Mouse (Mus musculus) midbrain, postnatal 0 days (tissue): ENCODE measurements around the gene Aacs. TPM values are rescaled to one million over a fixed set of nuclear protein-coding genes. Genes with fewer than 3 reads are reported as not detected.

Source experiments
- ATAC-seq: fragments of 200-750 bp; cut with Nextera tagmentation; 2 replicates; pipeline ENCODE4 v1.8.0; 2017; ENCODE audit warnings: moderate number of reproducible peaks, mild to moderate bottlenecking, moderate TSS enrichment, moderate library complexity; ENCODE audit not compliant: low FRiP score
- DNase-seq: peaks from one replicate; pipeline ENCODE4 v3.0.0-alpha.2; 2015; ENCODE audit warnings: low spot score
- H3K27ac ChIP-seq: fragments of 300-500 bp; sonication (generic); 2 replicates; pipeline ENCODE4 v1.5.1; 2014; ENCODE audit warnings: low read depth, mild to moderate bottlenecking, low read length, mixed read lengths
- H3K27me3 ChIP-seq: fragments of 300-500 bp; sonication (generic); 2 replicates; pipeline ENCODE4 v1.6.1; 2014; ENCODE audit warnings: low read length, control low read depth, mixed read lengths; ENCODE audit not compliant: insufficient read depth
- H3K36me3 ChIP-seq: fragments of 300-500 bp; sonication (generic); 2 replicates; pipeline ENCODE4 v1.6.1; 2014; ENCODE audit warnings: low read length, control low read depth, mixed read lengths; ENCODE audit not compliant: insufficient read depth
- H3K4me1 ChIP-seq: fragments of 300-500 bp; sonication (generic); 2 replicates; pipeline ENCODE4 v1.6.1; 2014; ENCODE audit warnings: mild to moderate bottlenecking, control low read depth, antibody characterized with exemption, low read length, mixed read lengths; ENCODE audit not compliant: insufficient read depth
- H3K4me2 ChIP-seq: fragments of 300-500 bp; sonication (generic); 2 replicates; pipeline ENCODE4 v1.6.1; 2014; ENCODE audit warnings: low read depth, mild to moderate bottlenecking, low read length, mixed read lengths; ENCODE audit not compliant: poor library complexity, severe bottlenecking
- H3K4me3 ChIP-seq: fragments of 300-500 bp; sonication (generic); 2 replicates; pipeline ENCODE4 v1.5.1; 2014; ENCODE audit warnings: low read depth, mild to moderate bottlenecking, low read length, moderate library complexity
- H3K9ac ChIP-seq: fragments of 300-500 bp; sonication (generic); replicated peaks from 2 replicates; pipeline ENCODE4 v1.6.1; 2014; ENCODE audit warnings: mild to moderate bottlenecking, low read length, moderate library complexity, mixed read lengths; ENCODE audit not compliant: poor library complexity, severe bottlenecking
- H3K9me3 ChIP-seq: fragments of 300-500 bp; sonication (generic); 2 replicates; pipeline ENCODE4 v1.6.1; 2016; ENCODE audit warnings: low read length, control low read depth
- CTCF ChIP-seq: IDR thresholded peaks from 2 replicates; pipeline ENCODE4 v1.5.1; 2016; ENCODE audit warnings: antibody characterized with exemption, mild to moderate bottlenecking
- WGBS: fragments of 180-500 bp; shearing (Covaris S2); extraction: QIAGEN DNeasy Blood & Tissue Kit; methylation state at CpG from one replicate; pipeline ENCODE4 v1.1.7; 2014; 5-methylcytosine and 5-hydroxymethylcytosine counted together
- polyA plus RNA-seq: library from polyadenylated mRNA; unstranded; fragments of >200 nt; fragmentation: Nextera tagmentation; extraction: Ambion mirVana; gene quantifications from 2 replicates; pipeline ENCODE4 v1.2.1, GENCODE M21; 2015
- total RNA-seq: library from RNA; depleted of rRNA; stranded (reverse); fragments of >200 nt; gene quantifications from 2 replicates; pipeline ENCODE4 v1.2.3, GENCODE M21; 2014

Aacs gene
- total and polyA plus RNA-seq, 2 experiments from 2014 or later, result 84.8 to 112 TPM

GRCm38 (mm10) chr5:125444554-125444953, 31.1 kb upstream of the Aacs start:
- Histone ChIP-seq H3K4me2 (no peak overlapping the region), H3K36me3 (no peaks in the 10 kb centered on the region), H3K27ac (no peak overlapping the region), H3K4me1 (peaks cover 8% of the 10 kb centered on the region), H3K9me3 (no peaks in the 10 kb centered on the region), H3K4me3 (no peak overlapping the region), H3K27me3 (no peaks in the 10 kb centered on the region), H3K9ac (no peak overlapping the region)
- no peak for ATAC-seq
- no peak for DNase-seq
- 80% methylated on average over 4 of the region's 4 CpGs for WGBS
- TF ChIP-seq CTCF, result no peak

- peaks cover 8% of the 10 kb centered on the region for H3K4me1 ChIP-seq
- H3K27me3 ChIP-seq, result no peaks in the 10 kb centered on the region
- 63% methylated on average over 7 of the region's 7 CpGs for WGBS
- no peak overlapping the region for H3K9ac ChIP-seq
- H3K4me3 ChIP-seq, result no peak overlapping the region
- H3K27ac ChIP-seq, result no peak overlapping the region
- DNase-seq, result no peak
- H3K4me2 ChIP-seq, result no peak overlapping the region
- no peaks in the 10 kb centered on the region for H3K36me3 ChIP-seq
- no peak for TF ChIP-seq CTCF
- no peaks in the 10 kb centered on the region for H3K9me3 ChIP-seq
- no peak for ATAC-seq
These were observed 29.3 kb upstream of the Aacs start for GRCm38 (mm10) chr5:125446344-125446743.

GRCm38 (mm10) chr5:125448026-125448425, 27.6 kb upstream of the Aacs start:
- DNase-seq (no peak), ATAC-seq (no peak)
- H3K4me2 ChIP-seq, result no peak overlapping the region
- no peaks in the 10 kb centered on the region for H3K27me3 ChIP-seq
- peaks cover 11% of the 10 kb centered on the region; the same call in 1 of the 2 replicates for H3K36me3 ChIP-seq
- H3K9me3 ChIP-seq, result no peaks in the 10 kb centered on the region
- no peaks in the 10 kb centered on the region for H3K4me1 ChIP-seq
- TF ChIP-seq CTCF, result no peak
- 80% methylated on average over 3 of the region's 3 CpGs for WGBS
- no peak overlapping the region for H3K9ac ChIP-seq
- H3K4me3 ChIP-seq, result no peak overlapping the region
- H3K27ac ChIP-seq, result no peak overlapping the region

- Histone ChIP-seq H3K27ac (no peak overlapping the region), H3K4me1 (no peaks in the 10 kb centered on the region), H3K9ac (no peak overlapping the region), H3K36me3 (peaks cover 14% of the 10 kb centered on the region; the same call in 1 of the 2 replicates), H3K4me2 (no peak overlapping the region), H3K4me3 (no peak overlapping the region), H3K27me3 (no peaks in the 10 kb centered on the region), H3K9me3 (no peaks in the 10 kb centered on the region)
- WGBS, result 96% methylated on average over 4 of the region's 4 CpGs
- no peak for ATAC-seq
- TF ChIP-seq CTCF, result no peak
- DNase-seq, result no peak
These were observed 27.0 kb upstream of the Aacs start for GRCm38 (mm10) chr5:125448631-125449030.

GRCm38 (mm10) chr5:125449306-125449705, 26.3 kb upstream of the Aacs start:
- no peak overlapping the region for H3K9ac ChIP-seq
- no peak for TF ChIP-seq CTCF
- H3K4me3 ChIP-seq, result no peak overlapping the region
- H3K4me1 ChIP-seq, result no peaks in the 10 kb centered on the region
- H3K9me3 ChIP-seq, result no peaks in the 10 kb centered on the region
- peaks cover 16% of the 10 kb centered on the region; the same call in 1 of the 2 replicates for H3K36me3 ChIP-seq
- H3K4me2 ChIP-seq, result no peak overlapping the region
- ATAC-seq (no peak), DNase-seq (no peak)
- no peak overlapping the region for H3K27ac ChIP-seq
- H3K27me3 ChIP-seq, result no peaks in the 10 kb centered on the region
- 86% methylated on average over 5 of the region's 5 CpGs for WGBS

GRCm38 (mm10) chr5:125452573-125452972, 23.0 kb upstream of the Aacs start:
- DNase-seq (no peak), ATAC-seq (no peak)
- Histone ChIP-seq H3K4me1 (no peaks in the 10 kb centered on the region), H3K9ac (no peak overlapping the region), H3K27ac (no peak overlapping the region), H3K9me3 (no peaks in the 10 kb centered on the region), H3K27me3 (no peaks in the 10 kb centered on the region), H3K4me2 (no peak overlapping the region), H3K4me3 (no peak overlapping the region), H3K36me3 (peaks cover 28% of the 10 kb centered on the region; the same call in 1 of the 2 replicates)
- no peak for TF ChIP-seq CTCF
- 91% methylated on average over 9 of the region's 9 CpGs for WGBS
